Mouse (Mus musculus) lung, postnatal 25 days (tissue): Measurements from ENCODE around the gene Gpr62.

Experiments used
- DNase-seq: peaks from one replicate; pipeline ENCODE4 v3.0.0; 2022; ENCODE audit warnings: low spot score

Gpr62 gene

GRCm38 (mm10) chr9:106420608-106421007, 45.1 kb downstream of the Gpr62 start:
- DNase-seq: no peak

DNA sequence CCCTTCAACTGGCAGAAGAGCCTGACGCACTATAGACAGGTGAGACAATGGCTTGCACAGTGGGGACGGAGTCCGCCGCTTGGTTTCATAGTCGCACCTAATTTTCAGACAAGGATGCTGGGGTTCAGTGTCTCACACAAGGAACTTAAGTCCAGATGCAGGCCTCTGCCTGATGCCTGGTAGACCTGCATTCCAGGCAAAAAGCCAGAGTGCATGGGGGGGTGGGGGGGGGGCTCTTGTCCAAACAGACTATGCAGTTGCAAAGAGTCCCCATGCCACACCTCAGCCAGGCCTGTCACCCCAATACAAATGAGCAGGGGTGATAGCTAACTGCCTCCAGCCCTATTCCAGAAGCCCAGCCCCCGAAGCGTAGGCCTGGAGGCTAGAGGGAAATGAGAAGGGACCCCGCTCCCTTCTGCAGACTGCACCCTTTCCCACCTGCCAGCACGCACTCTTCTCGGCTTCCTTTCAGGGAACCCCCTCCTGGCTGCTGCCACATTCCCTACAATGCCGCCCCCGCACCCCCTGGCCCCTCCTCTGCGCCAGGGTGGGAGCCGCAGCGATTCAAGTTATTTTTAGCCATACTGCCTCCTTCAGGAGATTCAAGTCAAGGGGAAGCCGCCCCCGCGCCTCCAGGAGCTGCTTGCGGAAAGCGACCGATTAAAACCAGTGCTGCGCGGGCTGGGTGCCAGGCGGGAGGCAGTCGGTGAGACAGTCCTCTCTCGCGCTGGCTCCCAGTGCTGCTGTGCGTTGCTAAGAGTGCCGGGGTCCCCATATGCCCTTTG, 47.7 kb downstream of the Gpr62 start:
- peak; percentile 64 for DNase-seq

DNA sequence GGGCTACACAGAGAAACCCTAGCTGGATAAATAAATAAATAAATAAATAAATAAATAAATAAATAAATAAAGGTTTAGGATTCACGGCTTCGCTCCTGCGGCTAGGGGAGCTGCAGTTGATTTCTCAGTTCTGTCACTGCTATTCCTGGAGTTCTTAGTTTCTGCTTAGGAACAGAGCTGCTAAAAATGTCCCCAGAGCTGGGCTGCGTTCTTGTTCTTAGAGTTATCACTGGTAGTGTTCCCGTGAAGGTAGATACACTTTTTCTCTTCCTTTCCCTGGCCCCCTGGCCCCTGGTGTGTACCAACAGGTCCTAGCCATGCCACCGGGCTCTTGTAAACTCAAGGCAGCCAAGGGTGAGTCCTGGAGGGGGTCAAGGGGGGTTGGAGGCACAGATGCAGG, 48.9 kb downstream of the Gpr62 start:
- no peak for DNase-seq
